23 mouse cellular contexts compared by ENCODE assay signal in the genomic region with DNA sequence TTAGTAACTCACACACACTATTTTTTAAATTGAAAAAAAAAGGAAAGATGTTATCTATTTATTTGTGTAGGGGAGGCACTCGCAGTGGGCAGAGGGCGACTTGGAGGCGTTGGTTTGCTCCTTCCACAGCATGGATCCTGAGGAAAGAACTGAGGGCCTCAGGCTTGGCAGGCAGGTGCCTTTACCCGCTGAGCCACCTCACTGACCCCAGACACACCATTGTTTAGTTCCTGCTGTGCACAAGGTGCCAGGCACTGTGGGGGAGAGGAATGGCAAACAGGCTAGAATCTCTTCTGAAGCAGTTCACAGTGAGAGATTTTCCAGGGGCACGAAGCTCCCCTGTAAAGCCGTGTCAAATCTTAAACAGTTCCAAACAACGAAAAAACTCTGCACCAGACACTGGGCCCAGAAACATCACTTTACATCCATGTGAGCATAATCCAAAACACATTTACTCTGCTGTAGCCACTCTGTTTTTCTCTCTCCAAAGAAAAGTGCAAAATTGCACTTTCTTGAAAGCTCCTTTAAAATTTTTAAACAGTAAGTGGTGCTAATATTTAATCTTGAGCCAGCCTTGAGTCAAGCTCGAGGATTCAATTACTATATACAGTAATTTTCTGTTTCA. TPM values are rescaled to one million over a fixed set of nuclear protein-coding genes. Genes with fewer than 3 reads are reported as not detected.
A peak's percentile ranks its signal among the peaks of the same experiment; 100 is the strongest.
DNase-seq lines count a peak whose midpoint lies in the region; ATAC-seq lines count a peak whose summit lies in the region.
"Had no signal": no experiment of that assay in that cellular context is flagged by ENCODE, and none has a peak within 500 bp of the region (broad histone marks: within the 10 kb centered on the region; RNA-seq: fewer than 3 reads in every experiment).

No protein-coding gene starts in this region.

- H3K36me3 ChIP-seq in midbrain, embryonic 11.5 days (ENCODE audit: control insufficient read depth, insufficient read depth, low read length): no peaks in the 10 kb centered on the region
- H3K36me3 ChIP-seq in midbrain, embryonic 14.5 days (ENCODE audit: control insufficient read depth, insufficient read depth, low read length): no peaks in the 10 kb centered on the region
- no peaks in the 10 kb centered on the region for H3K36me3 ChIP-seq in limb, embryonic 10.5 days
- H3K36me3 ChIP-seq: hindbrain, embryonic 10.5 days; neural tube, embryonic 12.5 days had no signal

- H3K27me3 ChIP-seq in midbrain, embryonic 11.5 days (ENCODE audit: control insufficient read depth, insufficient read depth, low read length): no peaks in the 10 kb centered on the region
- no peaks in the 10 kb centered on the region for H3K27me3 ChIP-seq in midbrain, embryonic 14.5 days (ENCODE audit: control insufficient read depth, insufficient read depth, low read length)
- H3K27me3 ChIP-seq in limb, embryonic 10.5 days (ENCODE audit: low read depth, poor library complexity, severe bottlenecking): no peaks in the 10 kb centered on the region
- H3K27me3 ChIP-seq: neural tube, embryonic 12.5 days had no signal

- no peak overlapping the region for H3K4me3 ChIP-seq in midbrain, embryonic 11.5 days (ENCODE audit: low read depth, low read length)
- no peak overlapping the region for H3K4me3 ChIP-seq in midbrain, embryonic 14.5 days (replicated peaks; ENCODE audit: low read depth, low read length)
- H3K4me3 ChIP-seq in limb, embryonic 10.5 days: no peak overlapping the region
- H3K4me3 ChIP-seq: hindbrain, embryonic 10.5 days; neural tube, embryonic 12.5 days had no signal

- no peak for ATAC-seq in midbrain, embryonic 11.5 days (ENCODE audit: low FRiP score)
- no peak for ATAC-seq in midbrain, embryonic 14.5 days (ENCODE audit: low FRiP score, low TSS enrichment)
- ATAC-seq: CD4-positive, CD25-positive, alpha-beta regulatory T cell, adult 4 months; hindbrain, postnatal 0 days; Patski had no signal

- H3K27ac ChIP-seq in midbrain, embryonic 11.5 days (ENCODE audit: low read depth, low read length): no peak overlapping the region
- no peak overlapping the region for H3K27ac ChIP-seq in midbrain, embryonic 14.5 days (replicated peaks; ENCODE audit: low read depth, low read length)
- H3K27ac ChIP-seq in limb, embryonic 10.5 days: peak overlapping the region; percentile 63
- H3K27ac ChIP-seq: hindbrain, embryonic 10.5 days; hindbrain, postnatal 0 days; kidney, postnatal 0 days; neural tube, embryonic 12.5 days had no signal

- WGBS in midbrain, embryonic 11.5 days: 17% methylated on average over 8 of the region's 8 CpGs
- WGBS in midbrain, embryonic 14.5 days: 21% methylated on average over 8 of the region's 8 CpGs
- 35% methylated on average over 8 of the region's 8 CpGs for WGBS in limb, embryonic 10.5 days

- no peaks in the 10 kb centered on the region for H3K9me3 ChIP-seq in midbrain, embryonic 11.5 days (ENCODE audit: control insufficient read depth, low read length)
- H3K9me3 ChIP-seq in midbrain, embryonic 14.5 days (ENCODE audit: control insufficient read depth, low read length): no peaks in the 10 kb centered on the region
- no peaks in the 10 kb centered on the region for H3K9me3 ChIP-seq in limb, embryonic 10.5 days (replicated peaks)
- H3K9me3 ChIP-seq: hindbrain, embryonic 10.5 days; neural tube, embryonic 12.5 days had no signal

- peaks cover 5% of the 10 kb centered on the region; the same call in 1 of the 2 replicates for H3K4me1 ChIP-seq in midbrain, embryonic 11.5 days (ENCODE audit: control insufficient read depth, insufficient read depth, low read length)
- H3K4me1 ChIP-seq in midbrain, embryonic 14.5 days (ENCODE audit: control insufficient read depth, insufficient read depth, low read length): 0 out of 2 replicates have a peak, but pooled peaks cover 2% of the 10 kb centered on the region
- H3K4me1 ChIP-seq in limb, embryonic 10.5 days: peaks cover 40% of the 10 kb centered on the region

- H3K4me2 ChIP-seq in midbrain, embryonic 11.5 days: no peak overlapping the region
- H3K4me2 ChIP-seq in midbrain, embryonic 14.5 days (ENCODE audit: low read length): no peak overlapping the region
- H3K4me2 ChIP-seq: neural tube, embryonic 12.5 days had no signal

- peak; percentile 23 for DNase-seq in embryo, embryonic 11 days
- DNase-seq in embryo, embryonic 9.5 days (ENCODE audit: extremely low spot score): no peak
- peak; percentile 89 for DNase-seq in midbrain, embryonic 11.5 days (ENCODE audit: low spot score, missing footprints)
- no peak for DNase-seq in midbrain, embryonic 14.5 days
- DNase-seq in limb, embryonic 10.5 days (ENCODE audit: low spot score): no peak
- DNase-seq in spleen, postnatal 10 days (ENCODE audit: low spot score in 2 of 2): no peak
- DNase-seq in urinary bladder, postnatal 4 days (ENCODE audit: low spot score in 2 of 2): no peak
- DNase-seq: adrenal gland, adult 8-10 months; cerebellum, adult 11 months; gastrocnemius, postnatal 14 days; kidney, adult 18-20 months; lung, adult 18-20 months; lung, postnatal 36 days; right cerebral cortex, postnatal 4 days; thymus, adult 18-20 months had no signal

- H3K9ac ChIP-seq in midbrain, embryonic 11.5 days (ENCODE audit: low read length): no peak overlapping the region
- no peak overlapping the region for H3K9ac ChIP-seq in midbrain, embryonic 14.5 days (replicated peaks; ENCODE audit: low read length)
- H3K9ac ChIP-seq: neural tube, embryonic 12.5 days had no signal

RNA-seq across cellular contexts. Expression of a gene that starts 6.7 kb away (rescaled TPM):
- 0.33 TPM in 1 of 2 replicates, not detected in the other for polyA plus RNA-seq in midbrain, embryonic 11.5 days (2014; fragmentation: Nextera tagmentation; extraction: Ambion mirVana)
- polyA plus RNA-seq in midbrain, embryonic 14.5 days (2014; fragmentation: Nextera tagmentation; extraction: Ambion mirVana): 0.34 TPM in 1 of 2 replicates, not detected in the other
- polyA plus RNA-seq in limb, embryonic 10.5 days (2016; fragmentation: Nextera tagmentation; extraction: Ambion mirVana): not detected in 2 replicates
- polyA plus RNA-seq: CD4-positive, CD25-positive, alpha-beta regulatory T cell, adult 4 months; heart, postnatal 0 days; hindbrain, embryonic 10.5 days; hindbrain, postnatal 0 days; kidney, postnatal 0 days; Patski; urinary bladder, adult 2 months had no signal

RNA-seq across cellular contexts. Expression of a gene that starts 43.5 kb away (rescaled TPM):
- polyA plus RNA-seq in midbrain, embryonic 11.5 days (2014; fragmentation: Nextera tagmentation; extraction: Ambion mirVana): 5.3 and 6.2 TPM in 2 replicates
- 14.8 and 15.2 TPM in 2 replicates for polyA plus RNA-seq in midbrain, embryonic 14.5 days (2014; fragmentation: Nextera tagmentation; extraction: Ambion mirVana)
- 4.7 and 5.3 TPM in 2 replicates for polyA plus RNA-seq in limb, embryonic 10.5 days (2016; fragmentation: Nextera tagmentation; extraction: Ambion mirVana)

Comparison
In these comparisons a context has a peak if more than half of its experiments do, and no peak if none do; other contexts are left out.
1. DNase-seq: peak in embryo, embryonic 11 days (single experiment) and midbrain, embryonic 11.5 days (single experiment); none in embryo, embryonic 9.5 days (single experiment), midbrain, embryonic 14.5 days (single experiment), limb, embryonic 10.5 days (single experiment), spleen, postnatal 10 days (0 of 2) and urinary bladder, postnatal 4 days (0 of 2).